Mouse (Mus musculus): ENCODE measurements around the gene Stn1.

Gene Stn1

GRCm38 (mm10) chr19:47465467-47465866 lies 71.8 kb downstream of the Stn1 start:
- DNase-seq: no peak

- DNase-seq: no peak
These were observed 72.7 kb downstream of the Stn1 start, which contains the start of gene Sh3pxd2a for GRCm38 (mm10) chr19:47464304-47465241. TSS of gene Sh3pxd2a (minus strand) at chr19:47464401.

- DNase-seq: peak; percentile 19
These were observed 73.5 kb downstream of the Stn1 start for GRCm38 (mm10) chr19:47463636-47464303.

- no peak for DNase-seq
These were observed 74.1 kb downstream of the Stn1 start for GRCm38 (mm10) chr19:47463206-47463605.

- DNase-seq: no peak
These were observed 74.6 kb downstream of the Stn1 start for GRCm38 (mm10) chr19:47462725-47463124.

GRCm38 (mm10) chr19:47461838-47462237 lies 75.5 kb downstream of the Stn1 start:
- no peak for DNase-seq

GRCm38 (mm10) chr19:47461386-47461785 lies 75.9 kb downstream of the Stn1 start:
- DNase-seq: no peak

- DNase-seq: no peak
These were observed 77.0 kb downstream of the Stn1 start for GRCm38 (mm10) chr19:47460120-47460960.

- no peak for DNase-seq
These were observed 78.1 kb downstream of the Stn1 start for GRCm38 (mm10) chr19:47459214-47459613.

- no peak for DNase-seq
These were observed 78.7 kb downstream of the Stn1 start for GRCm38 (mm10) chr19:47458504-47459161.

- DNase-seq: no peak
These were observed 79.4 kb downstream of the Stn1 start for GRCm38 (mm10) chr19:47457711-47458503.

GRCm38 (mm10) chr19:47456021-47456420 lies 81.3 kb downstream of the Stn1 start:
- DNase-seq: no peak

GRCm38 (mm10) chr19:47455001-47455755 lies 82.1 kb downstream of the Stn1 start:
- DNase-seq: no peak

- no peak for DNase-seq
These were observed 82.9 kb downstream of the Stn1 start for GRCm38 (mm10) chr19:47454167-47455000.

GRCm38 (mm10) chr19:47453352-47453751 lies 84.0 kb downstream of the Stn1 start:
- DNase-seq: no peak

- DNase-seq: no peak
These were observed 84.6 kb downstream of the Stn1 start for GRCm38 (mm10) chr19:47452682-47453081.

- DNase-seq: no peak
These were observed 85.1 kb downstream of the Stn1 start for GRCm38 (mm10) chr19:47452211-47452610.

- no peak for DNase-seq
These were observed 85.7 kb downstream of the Stn1 start for GRCm38 (mm10) chr19:47451476-47452113.

Data from cerebellum, adult 11 months (tissue).